Mouse (Mus musculus) gastrocnemius, postnatal 14 days (tissue): ENCODE measurements around the gene Gan. TPM values are rescaled to one million over a fixed set of nuclear protein-coding genes. Genes with fewer than 3 reads are reported as not detected.
A peak's percentile ranks its signal among the peaks of the same experiment; 100 is the strongest.

Experiments
- DNase-seq: peaks from one replicate; pipeline ENCODE4 v3.0.0; 2021; ENCODE audit warnings: mixed read lengths
- intact Hi-C: fragments of 180-260 bp; cut with DNase I; formaldehyde crosslinking; loops from one replicate; pipeline ENCODE4 v1.15.1; 2025; ENCODE audit warnings: low total_unique reads
- long read RNA-seq, 2 experiments: library from polyadenylated mRNA; stranded (forward); transcript quantifications; one replicate each; pipeline ENCODE4 v2.0.0; 2021
- total RNA-seq, 2 experiments: library from RNA; stranded (reverse); gene quantifications; 2 replicates each; pipeline ENCODE4 v1.2.3; 2021

Gene Gan
- 1 to 10 TPM; 4.1 to 4.6 TPM for total RNA-seq
- long read RNA-seq, experiment 1, partial matches to known transcripts, result 0 of 2 reads
- long read RNA-seq, experiment 1, other reads (novel, unspliced or antisense), result 1 of 2 reads
- long read RNA-seq, experiment 2, partial matches to known transcripts, result 0 of 1 reads
- long read RNA-seq, experiment 2, other reads (novel, unspliced or antisense), result 0 of 1 reads

DNA sequence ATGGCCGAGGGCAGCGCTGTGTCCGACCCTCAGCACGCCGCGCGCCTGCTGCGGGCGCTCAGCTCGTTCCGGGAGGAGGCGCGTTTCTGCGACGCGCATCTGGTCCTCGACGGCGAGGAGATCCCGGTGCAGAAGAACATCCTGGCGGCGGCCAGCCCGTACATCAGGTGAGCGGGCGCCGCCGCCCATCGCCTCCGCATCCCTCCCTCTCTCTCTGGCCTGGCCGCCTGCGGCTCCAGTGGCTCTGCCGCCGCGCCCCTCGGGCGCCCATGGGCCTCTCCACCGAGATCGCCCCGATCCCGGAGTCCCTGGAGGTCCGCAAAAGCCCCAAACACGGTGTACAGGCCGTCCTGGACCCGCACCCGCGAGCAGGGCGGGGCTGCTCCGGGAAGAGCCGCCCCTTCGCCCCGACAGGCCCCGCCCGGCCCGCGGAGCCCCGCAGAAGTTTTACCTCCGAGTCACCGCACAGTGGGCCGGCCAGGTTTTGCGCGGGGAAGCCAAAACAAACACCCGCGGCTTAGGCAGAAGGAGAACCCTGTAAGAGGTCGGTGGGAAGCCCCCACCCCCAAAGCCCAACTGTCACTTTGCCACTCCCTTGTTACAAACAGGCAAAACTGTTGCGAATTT, at the start of gene Gan:
Gan (plus strand) TSS at position 1 of the 627 bp plus-strand sequence.
- intact Hi-C loops, result no loop called here
- peak; percentile 43 for DNase-seq

DNA sequence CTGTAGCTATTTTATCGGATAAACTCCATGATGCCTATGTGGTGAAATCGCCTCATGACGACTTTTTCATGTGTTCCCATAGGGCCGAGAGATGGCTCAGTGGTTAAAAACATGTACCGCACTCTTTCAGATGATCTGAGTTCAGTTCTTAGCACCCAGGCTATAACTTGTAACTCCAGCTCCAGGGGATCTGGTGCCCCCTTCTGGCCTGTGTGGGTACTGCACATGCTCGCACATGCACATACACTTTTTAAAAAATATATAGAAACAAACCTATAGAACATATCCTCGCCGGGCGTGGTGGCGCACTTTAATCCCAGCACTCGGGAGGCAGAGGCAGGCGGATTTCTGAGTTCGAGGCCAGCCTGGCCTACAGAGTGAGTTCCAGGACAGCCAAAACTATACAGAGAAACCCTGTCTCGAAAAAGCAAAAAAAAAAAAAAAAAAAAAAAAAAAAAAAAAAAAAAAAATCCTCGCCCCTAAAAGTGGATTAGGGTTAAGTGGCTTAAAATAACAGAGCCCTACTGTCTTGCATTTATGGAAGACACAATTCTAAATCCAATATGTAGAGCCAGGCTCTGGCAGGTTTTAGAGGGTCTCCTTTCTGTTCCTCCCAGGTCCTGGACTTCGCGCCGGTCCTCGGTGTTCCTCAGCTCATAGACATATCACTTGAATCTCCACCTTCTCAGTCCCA, 48.8 kb upstream of the Gan start:
- intact Hi-C loops, result no loop called here
- no peak for DNase-seq

DNA sequence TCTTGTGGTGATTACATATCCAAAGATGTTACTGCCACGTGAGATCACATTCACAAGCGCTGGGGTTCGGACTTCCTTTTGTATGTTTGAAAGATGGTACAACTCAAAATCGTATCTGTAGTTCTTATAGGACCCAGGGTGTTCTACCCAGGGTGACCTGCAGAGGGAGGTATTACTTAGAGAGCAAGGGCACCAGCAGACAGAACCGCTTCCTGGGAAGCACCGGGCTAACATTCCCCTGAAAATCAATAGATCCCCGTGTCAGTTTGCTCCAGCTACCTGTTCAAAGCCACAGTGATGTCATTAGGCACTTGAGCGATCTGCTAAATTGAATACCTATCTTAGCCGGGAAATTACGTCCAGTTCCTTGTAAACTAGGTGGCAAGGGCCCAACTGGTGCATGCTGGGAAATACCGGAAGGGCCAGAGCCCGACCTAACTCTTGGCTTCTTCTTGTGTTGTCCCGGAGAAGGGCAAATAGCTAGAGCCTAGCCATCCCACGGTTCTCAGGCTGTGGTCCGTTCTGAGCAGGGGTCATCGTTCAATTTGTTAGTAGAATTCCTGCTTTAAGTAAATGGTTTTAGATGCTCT, 48.0 kb upstream of the Gan start:
- intact Hi-C loops, result no loop called here
- DNase-seq, result peak; percentile 61

DNA sequence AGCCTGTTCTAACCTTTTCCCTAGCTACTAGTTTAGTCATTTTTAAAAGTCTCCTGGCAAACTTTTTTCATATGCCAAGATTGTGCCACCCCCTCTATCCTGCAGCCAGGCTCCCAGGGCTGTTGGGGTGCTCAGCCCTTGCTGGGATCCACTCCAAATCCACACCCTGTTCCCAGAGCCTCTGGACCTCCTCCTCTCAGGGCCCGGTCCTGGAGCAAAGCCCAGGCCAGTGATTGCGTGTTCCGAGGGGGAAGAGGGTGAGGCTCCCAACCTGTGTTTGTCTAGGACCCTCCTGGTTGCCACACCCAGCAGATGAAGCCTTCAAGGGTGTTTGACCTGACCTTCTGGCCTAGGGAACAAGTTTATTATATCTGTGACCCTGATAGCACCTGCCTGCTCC, 46.3 kb upstream of the Gan start:
- no peak for DNase-seq

DNA sequence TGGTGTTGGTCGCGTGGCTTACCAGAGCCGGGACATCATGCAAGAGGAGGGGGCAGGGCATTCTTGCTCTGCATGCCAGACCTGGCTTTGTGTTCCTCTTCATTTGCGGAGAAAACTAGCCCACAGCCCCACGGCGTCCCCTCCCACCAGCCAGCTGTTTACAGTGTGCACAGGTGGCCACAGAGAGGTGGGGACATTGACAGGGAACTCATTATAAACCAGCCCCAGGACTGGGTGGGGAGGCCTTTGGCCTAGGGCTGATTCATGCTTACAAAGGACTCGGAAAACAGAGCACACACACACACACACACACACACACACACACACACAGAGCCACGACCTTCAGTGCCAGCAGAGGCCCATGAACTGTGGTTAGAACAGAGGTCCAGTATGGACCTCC, 45.7 kb upstream of the Gan start:
- intact Hi-C loops, result no loop called here
- no peak for DNase-seq

More for the DNA sequence above, 46.3 kb upstream of the Gan start:
- intact Hi-C loops, result no loop called here

DNA sequence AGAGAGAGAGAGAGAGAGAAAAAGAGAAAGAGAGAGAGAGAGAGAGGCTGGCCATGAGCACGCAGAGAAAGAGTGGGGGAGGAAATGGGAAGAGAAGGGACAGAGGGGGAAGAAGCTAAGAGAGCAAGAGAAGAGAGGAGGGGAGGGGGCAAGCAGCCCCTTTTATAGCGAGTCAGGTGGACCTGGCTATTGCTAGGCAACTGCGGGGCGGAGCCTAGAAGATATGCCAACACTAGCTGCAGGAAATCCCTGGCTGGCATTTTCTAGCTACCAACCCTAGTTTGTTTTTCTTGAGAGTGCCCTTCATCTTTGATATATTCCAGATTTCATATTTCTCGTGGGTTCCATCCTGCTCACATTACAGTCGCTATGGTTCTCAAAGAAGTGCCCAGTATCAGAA, 42.8 kb upstream of the Gan start:
- DNase-seq, result no peak
- intact Hi-C loops, result no loop called here

DNA sequence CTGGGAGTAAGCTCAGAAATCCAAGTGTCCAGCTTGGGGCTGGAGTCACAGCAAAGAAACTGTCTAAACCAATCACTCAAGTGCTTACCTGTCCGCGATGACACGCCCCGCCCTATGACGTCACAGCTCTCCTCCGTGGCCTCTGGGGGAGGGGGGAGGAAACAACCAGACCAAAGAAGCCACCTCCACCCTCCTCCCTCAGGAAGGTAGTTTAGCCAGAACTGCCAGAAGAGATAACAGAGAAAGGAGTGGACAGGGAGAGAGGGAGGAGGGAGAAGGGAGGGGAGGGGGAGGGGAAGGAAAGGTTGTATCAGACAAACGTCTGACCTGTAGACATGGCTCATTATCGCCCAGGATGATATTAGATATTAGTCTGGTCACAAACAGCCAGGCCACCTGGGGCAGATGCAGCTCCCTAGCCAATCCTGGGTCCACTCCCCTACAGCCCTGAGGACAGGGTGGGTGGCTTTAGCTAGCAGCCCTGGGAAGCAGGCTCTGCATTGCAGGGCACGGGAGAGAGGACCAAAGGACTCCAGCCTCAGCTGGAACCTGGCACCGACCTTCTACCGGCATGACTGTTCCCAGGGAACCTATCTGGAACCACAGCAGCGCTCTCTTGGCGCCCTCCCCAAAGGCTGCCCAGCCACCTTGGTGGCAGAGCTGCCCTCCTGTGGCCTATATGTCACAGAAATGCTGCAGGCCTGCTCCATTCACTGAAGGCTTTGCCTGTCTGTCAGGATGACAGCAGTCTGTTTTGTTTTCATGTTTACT, 42.1 kb upstream of the Gan start:
- intact Hi-C loops, result no loop called here
- no peak for DNase-seq

DNA sequence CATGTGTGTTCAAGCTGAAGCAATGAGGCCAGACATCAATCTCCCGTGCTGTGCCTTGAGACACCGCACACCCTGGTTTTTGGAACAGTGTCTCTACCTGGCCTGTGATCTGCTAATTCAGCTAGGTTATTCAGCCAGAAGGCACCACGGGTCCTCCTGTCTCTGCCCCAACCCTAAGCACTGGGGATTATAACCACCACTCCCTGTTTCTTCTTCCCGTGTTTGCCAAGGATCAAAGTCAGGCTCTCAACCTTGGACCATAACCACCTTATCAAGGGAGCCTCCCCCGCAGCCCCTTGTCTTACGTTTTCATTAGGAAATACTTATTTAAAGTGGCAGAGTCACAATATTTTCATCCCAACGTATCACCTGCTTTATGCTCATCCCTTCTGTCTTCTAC, 41.4 kb upstream of the Gan start:
- no peak for DNase-seq
- intact Hi-C loops, result no loop called here

DNA sequence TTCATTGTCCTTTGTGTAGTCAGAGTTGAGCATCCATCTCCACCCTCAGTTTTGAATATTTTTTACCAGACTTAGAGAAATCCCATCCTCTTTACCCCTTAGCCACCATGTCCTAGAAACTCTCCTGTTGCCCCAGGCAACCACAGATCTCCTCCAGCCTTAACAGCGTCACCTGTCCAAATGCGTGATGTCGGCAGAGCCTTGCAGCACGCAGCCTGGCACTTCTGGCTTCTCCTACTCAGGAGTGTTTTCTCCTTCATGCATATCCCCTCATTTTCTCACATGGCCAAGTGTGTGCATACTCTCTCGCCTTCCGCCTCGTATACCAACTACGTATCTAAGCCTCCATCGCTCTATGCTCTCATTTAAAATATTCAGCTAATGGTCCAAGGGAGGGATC, 39.5 kb upstream of the Gan start:
- no peak for DNase-seq
- intact Hi-C loops, result no loop called here

DNA sequence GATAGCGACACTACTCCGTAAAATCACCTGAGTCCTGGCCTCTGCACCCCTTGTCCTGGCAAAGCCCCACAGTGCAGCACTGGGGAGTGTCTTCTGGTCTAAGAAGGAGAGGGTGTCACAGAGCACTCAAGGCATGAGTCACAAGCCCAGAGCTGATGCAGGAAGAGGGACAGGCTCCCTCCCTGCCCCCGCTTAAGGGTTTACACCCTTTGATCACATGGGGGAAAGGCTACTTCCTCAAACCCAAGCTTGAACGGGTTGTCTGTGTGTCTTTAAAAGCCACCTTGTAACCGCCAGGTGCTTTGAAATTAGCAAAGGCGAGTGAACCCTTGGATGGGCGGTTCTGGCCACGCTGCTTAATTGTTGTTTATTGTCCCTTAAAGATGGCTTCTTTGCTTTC, 36.7 kb upstream of the Gan start:
- intact Hi-C loops, result no loop called here
- no peak for DNase-seq

DNA sequence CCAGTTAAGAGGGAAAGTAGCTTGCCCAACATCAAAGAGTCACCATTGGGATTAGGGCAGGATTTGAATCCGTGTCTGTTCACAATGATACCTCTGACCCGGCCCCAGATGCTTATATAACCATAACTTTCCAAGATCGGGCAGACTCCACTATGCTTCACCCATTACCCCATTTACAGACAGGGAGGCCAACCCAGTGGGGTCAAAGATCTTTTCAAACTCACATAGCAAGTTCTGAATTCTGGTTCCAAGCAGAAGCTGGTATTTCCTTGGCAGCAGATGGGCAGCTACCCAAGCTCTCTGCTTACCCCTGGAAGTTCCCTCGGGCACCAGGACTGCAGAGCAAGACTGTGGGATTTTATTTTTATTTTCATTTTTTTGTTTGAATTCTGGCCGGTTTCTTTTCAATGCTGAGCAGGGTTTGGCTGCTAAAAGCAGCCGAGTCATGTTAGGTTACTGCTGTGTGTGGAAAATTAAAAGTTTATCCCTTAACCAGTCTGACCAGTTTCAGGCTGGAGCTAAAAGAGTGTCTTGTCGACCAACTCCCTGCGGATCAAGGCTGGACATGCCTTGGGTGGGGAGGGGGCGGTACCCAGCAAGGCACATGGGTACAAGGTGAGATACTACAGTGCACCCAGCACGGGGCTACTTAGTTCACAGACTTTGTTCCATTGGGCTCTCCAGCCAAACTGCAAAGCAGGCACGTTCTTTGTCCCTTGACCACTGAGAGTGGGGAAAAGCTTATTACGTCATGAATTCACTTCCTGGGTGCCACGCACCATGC, 33.9 kb upstream of the Gan start:
- DNase-seq, result no peak
- intact Hi-C loops, result no loop called here

DNA sequence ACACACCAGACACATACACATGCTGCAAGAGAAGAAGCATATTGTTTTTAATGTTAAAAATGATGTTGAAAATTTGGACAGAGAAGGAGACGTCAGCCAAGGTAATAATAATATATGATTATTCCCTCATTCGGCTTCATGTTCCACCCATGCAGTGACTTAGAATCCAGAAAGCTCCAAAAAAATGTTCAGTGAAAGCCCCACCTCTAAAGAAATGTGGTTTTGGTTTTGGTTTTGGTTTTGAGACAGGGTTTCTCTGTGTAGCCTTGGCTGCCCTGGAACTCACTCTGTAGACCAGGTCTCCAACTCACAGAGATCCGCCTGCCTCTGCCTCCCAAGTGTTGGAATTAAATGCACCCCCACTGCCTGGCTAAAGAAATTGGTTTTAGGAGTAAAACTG, 32.1 kb upstream of the Gan start:
- DNase-seq, result no peak
- intact Hi-C loops, result no loop called here

DNA sequence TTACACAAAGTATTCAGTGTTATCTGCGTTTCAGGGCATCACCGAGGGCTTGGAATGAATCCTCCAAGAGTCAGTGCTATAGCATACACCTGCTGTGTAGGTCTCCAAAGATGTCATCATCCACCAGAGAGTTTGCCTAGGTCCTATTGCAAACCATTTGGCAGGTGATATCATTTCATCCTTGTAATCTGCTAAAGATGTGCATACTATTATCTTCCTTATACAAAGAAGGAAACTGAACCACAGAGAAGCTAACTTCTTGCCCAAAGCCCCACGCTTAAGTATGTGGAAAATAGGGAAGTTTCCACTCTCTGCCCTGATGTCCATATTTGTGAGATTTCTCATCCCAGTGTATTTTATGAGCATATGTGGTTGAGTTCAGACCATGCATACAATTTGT, 31.5 kb upstream of the Gan start:
- intact Hi-C loops, result no loop called here
- no peak for DNase-seq

DNA sequence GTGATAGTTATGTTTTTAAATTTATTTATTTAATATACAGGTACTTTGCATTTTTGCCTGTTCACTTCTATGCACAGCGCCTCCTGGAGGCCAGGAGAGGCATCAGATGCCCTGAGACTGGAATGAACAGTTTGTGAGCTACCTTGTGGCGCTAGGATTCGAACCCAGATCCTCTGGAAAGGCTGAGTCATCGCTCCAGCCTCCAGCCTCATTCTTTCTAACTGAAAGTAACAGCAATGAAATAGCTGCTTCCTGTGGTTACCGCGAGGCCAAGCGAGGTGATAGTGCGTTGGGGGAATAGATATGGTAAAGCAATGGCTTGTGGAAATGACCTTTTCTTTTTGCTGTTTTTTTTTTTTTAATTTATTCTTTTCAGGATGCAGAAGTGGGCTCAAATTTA, 30.9 kb upstream of the Gan start:
- intact Hi-C loops, result no loop called here
- DNase-seq, result no peak

DNA sequence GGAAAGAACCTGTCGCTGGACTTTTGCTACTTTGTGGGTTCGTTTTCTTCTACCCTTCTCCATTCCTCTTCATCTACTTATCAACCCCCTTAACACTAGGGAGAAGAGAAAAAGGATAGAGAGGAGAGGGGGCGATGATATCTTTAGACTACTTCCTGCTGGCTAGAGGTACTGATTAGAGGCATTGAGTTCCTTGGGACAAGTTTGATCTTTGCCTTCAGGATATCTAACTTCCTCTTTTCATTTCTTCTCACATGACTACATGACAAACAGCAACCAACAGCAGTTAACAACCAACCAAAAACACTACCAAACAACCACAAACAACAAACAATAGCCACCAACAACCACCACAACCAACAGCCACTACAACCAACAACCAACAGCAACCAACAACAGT, 24.2 kb upstream of the Gan start:
- no peak for DNase-seq
- intact Hi-C loops, result no loop called here

DNA sequence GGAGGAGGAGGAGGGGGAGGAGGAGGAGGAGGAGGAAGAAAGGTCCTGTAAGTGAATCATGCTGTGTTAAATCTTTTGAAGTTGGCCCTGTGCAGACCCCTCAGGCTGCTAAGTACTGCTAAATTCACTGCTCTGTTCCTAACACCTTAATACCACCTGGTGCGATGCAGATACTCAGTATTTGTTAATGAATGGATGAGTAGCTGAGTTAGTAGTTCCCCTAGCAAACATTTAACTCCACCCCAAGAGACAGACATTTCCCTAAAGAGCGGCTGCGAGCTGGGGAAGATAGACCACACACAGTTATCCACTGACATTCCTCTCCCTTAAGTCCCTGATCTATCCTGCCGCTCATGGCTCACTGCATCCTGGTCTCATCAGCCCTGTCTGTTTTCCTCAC, 21.6 kb upstream of the Gan start:
- no peak for DNase-seq
- intact Hi-C loops, result no loop called here

DNA sequence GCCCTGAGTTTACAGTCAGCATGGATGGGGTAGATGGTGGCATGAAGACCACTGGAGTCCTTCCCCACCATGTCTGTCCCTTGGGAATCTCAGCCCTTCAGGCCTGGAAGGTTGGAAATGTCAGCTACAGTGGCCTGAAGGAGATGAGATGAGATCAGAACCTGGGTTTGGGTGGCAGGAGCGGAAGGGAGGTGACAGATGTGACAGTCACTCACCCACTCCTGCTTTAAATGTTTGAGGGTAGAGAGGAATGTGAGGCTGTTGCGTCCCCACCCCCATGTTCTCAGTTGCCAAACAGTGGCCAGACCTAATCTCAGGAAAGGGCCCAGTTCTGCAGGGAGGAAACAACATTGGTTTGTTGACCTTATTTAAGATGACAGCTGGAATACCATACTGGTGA, 21.2 kb upstream of the Gan start:
- intact Hi-C loops, result no loop called here
- no peak for DNase-seq

DNA sequence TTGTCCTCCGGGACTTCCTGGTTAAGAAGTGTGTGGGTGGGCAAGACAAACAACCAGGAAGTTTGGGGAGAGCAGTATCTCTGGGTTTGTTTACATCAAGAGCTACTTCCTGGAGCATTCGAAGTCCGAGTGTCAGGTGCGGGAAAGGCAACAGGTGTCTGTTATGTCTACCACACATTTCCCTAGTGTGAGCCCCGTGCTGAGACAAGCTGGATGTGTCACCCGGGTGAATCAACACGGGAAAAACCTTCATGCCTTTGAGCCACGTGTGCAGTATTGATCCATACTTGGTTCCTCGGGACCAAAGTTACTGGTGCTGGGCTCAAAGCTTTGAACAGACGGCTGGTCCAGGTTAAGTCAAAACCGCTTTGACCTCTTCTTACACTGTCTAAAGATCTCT, 20.6 kb upstream of the Gan start:
- intact Hi-C loops, result no loop called here
- no peak for DNase-seq

DNA sequence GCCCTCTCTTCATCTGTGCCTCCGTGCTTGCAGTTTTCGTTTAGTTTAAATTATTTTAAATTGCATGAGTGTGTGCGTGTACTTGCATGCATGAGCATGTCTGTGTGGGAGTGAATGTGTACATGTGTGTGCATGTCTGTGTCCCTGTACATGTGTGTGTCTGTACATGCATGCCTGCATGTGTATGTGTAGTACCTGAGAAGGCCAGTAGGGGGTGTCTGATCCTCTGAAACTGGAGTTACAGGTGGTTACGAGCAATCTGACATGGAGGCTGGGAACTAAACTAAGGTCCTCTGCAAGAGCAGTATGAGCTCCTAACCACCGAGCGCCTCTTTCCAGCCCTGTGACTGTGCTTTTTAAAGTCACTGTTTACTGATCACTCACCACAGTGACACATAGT, 9.4 kb upstream of the Gan start:
- no peak for DNase-seq
- intact Hi-C loops, result no loop called here

DNA sequence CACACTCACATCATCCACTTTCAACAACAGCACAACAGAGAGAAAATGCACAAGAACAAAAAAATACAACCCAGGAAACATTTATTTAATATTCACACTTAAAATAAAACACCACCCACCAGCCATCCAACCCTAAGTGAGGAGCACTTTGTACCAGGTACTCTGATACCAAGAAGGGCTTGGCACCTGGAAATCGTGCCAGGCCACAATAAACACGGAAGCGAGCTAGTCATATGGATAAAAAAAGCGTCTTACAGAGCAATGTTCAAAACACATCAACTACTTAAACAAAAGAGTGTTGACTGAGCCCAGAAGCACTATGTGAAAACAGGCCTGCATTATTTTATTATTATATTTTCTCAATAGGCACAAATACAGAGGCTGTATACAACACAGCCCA, 1.8 kb upstream of the Gan start:
- no peak for DNase-seq
- intact Hi-C loops, result no loop called here
